Mouse (Mus musculus): ENCODE data around the gene AU022252. TPM values are rescaled to one million over a fixed set of nuclear protein-coding genes. Genes with fewer than 3 reads are reported as not detected.

AU022252 gene
- total and polyA plus RNA-seq, 2 experiments, result 16.6 to 23.6 TPM

DNA sequence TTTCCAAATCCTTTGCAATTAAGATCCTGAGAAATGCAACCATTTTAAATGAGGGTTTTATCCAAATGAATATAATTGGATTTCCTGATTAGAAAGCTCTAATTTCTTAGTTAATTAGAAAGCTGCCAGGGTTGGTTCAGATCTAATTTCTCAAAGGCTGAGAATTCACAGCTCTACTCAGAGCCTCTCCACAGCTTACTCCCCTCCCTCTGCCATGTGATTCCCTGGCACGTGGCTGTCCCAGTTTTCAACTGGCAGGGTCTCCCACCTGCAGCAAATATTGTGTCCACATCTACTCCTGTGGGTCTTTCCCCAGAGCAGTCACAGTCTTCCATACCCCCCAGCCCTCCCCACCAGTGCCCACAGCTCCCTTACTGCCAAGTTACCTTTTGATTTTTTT, 49.0 kb downstream of the AU022252 start:
- TF ChIP-seq CTCF (IDR thresholded peaks at IDR 0.05; ENCODE audit: low read depth, low read length), result no peak
- no peak for TF ChIP-seq POLR2A (IDR thresholded peaks at IDR 0.05; ENCODE audit: extremely low read depth, insufficient read depth, low read length)
- no peak for DNase-seq (ENCODE audit: extremely low read depth, low read depth, low spot score)
- no peaks in the 10 kb centered on the region for H3K36me3 ChIP-seq (ENCODE audit: control insufficient read depth, insufficient read depth, low read length)
- H3K27ac ChIP-seq (replicated peaks; ENCODE audit: insufficient read depth, low read depth, low read length), result no peak overlapping the region
- 0 out of 2 replicates have a peak, but pooled peaks cover 4% of the 10 kb centered on the region for H3K27me3 ChIP-seq (ENCODE audit: control insufficient read depth, insufficient read depth, low read length)
- 43% methylated on average over 1 of the region's 1 CpGs for WGBS
- no peaks in the 10 kb centered on the region for H3K4me1 ChIP-seq (ENCODE audit: control insufficient read depth, insufficient read depth, low read length)
- H3K9ac ChIP-seq (ENCODE audit: low read depth, low read length), result no peak overlapping the region
- no peaks in the 10 kb centered on the region for H3K79me2 ChIP-seq (ENCODE audit: control insufficient read depth, insufficient read depth, low read length)
- H3K4me3 ChIP-seq (ENCODE audit: insufficient read depth, low read depth, low read length), result no peak overlapping the region

DNA sequence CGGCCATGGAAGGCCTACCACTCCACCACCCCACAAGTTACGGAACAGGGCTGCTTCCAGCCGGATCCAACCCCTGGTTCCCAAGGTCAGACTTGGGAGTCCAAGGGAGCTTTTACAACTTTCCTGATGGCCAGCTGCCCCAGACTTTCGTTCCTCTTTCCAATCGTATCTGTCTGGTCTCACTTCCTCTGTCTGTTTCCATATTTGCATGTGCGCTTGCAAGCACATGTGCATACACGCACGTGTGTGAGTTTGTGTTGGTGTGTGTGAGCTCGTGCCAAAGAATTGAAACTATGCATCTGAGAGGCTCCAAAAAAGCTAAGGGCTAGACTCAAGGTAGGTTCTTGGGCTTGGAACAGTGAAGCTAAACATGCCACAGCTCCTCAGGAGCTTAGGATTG, 51.1 kb downstream of the AU022252 start:
- Histone ChIP-seq H3K4me1 (ENCODE audit: control insufficient read depth, insufficient read depth, low read length) (peaks cover 3% of the 10 kb centered on the region; the same call in 1 of the 2 replicates), H3K9ac (ENCODE audit: low read depth, low read length) (no peak overlapping the region), H3K27ac (replicated peaks; ENCODE audit: insufficient read depth, low read depth, low read length) (no peak overlapping the region), H3K4me3 (ENCODE audit: insufficient read depth, low read depth, low read length) (no peak overlapping the region), H3K36me3 (ENCODE audit: control insufficient read depth, insufficient read depth, low read length) (no peaks in the 10 kb centered on the region), H3K27me3 (ENCODE audit: control insufficient read depth, insufficient read depth, low read length) (no peaks in the 10 kb centered on the region), H3K79me2 (ENCODE audit: control insufficient read depth, insufficient read depth, low read length) (no peaks in the 10 kb centered on the region)
- WGBS, result 77% methylated on average over 9 of the region's 9 CpGs
- TF ChIP-seq CTCF (IDR thresholded peaks at IDR 0.05; ENCODE audit: low read depth, low read length) (no peak), POLR2A (IDR thresholded peaks at IDR 0.05; ENCODE audit: extremely low read depth, insufficient read depth, low read length) (no peak)
- DNase-seq (ENCODE audit: extremely low read depth, low read depth, low spot score), result peak; percentile 23

DNA sequence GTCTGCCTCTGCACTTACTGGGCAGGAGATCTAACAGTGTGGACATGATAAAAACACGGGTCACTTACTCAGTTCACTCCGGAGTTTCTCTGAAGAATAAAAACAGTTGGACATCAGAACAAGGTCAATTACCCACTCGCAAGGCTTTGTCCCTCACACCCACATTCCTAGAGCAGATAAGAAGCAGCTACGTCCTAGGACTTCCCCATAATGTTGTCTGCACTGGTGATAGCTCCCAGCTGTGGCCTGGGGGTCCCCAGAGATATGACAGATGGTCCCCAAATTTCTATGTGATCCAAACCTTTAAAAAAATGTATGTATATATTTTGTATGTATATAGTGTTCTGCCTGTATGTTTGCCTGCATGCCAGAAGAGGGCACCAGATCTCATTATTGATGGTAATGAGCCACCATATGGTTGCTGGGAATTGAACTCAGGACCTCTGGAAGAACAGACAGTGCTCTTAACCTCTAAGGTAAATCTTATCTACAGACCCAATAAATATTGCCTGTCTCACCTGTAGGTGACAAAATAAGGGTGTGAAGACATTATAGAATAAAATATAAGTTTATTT, 52.3 kb downstream of the AU022252 start:
- peaks cover 3% of the 10 kb centered on the region; the same call in 1 of the 2 replicates for H3K4me1 ChIP-seq (ENCODE audit: control insufficient read depth, insufficient read depth, low read length)

DNA sequence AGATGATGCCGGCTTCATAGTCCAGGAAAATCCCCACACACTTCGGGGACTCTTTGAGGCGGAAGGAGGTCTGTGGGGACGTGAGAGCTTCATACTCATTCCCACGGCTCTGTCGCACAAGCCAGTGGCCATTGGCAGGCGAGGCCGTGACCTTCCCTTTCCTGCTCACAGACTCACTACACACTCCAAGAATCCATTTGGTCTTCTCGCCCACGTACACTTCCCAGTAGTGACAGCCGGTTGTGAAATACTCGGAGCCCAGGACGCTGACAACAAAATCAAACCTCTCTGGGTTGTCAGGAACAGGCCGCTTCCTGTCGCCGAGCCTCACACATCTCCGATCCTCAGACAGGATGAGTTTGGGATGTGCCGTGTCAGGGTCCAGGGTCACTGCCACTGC, 54.2 kb downstream of the AU022252 start:
- Histone ChIP-seq H3K4me3 (ENCODE audit: insufficient read depth, low read depth, low read length) (no peak overlapping the region), H3K9ac (ENCODE audit: low read depth, low read length) (no peak overlapping the region), H3K36me3 (ENCODE audit: control insufficient read depth, insufficient read depth, low read length) (no peaks in the 10 kb centered on the region), H3K4me1 (ENCODE audit: control insufficient read depth, insufficient read depth, low read length) (peaks cover 3% of the 10 kb centered on the region; the same call in 1 of the 2 replicates), H3K27me3 (ENCODE audit: control insufficient read depth, insufficient read depth, low read length) (no peaks in the 10 kb centered on the region), H3K27ac (replicated peaks; ENCODE audit: insufficient read depth, low read depth, low read length) (no peak overlapping the region), H3K79me2 (ENCODE audit: control insufficient read depth, insufficient read depth, low read length) (no peaks in the 10 kb centered on the region)
- no peak for DNase-seq (ENCODE audit: extremely low read depth, low read depth, low spot score)
- TF ChIP-seq CTCF (IDR thresholded peaks at IDR 0.05; ENCODE audit: low read depth, low read length) (no peak), POLR2A (IDR thresholded peaks at IDR 0.05; ENCODE audit: extremely low read depth, insufficient read depth, low read length) (no peak)
- WGBS, result 42% methylated on average over 18 of the region's 18 CpGs

More for the DNA sequence above, 52.3 kb downstream of the AU022252 start:
- DNase-seq (ENCODE audit: extremely low read depth, low read depth, low spot score), result no peak
- H3K79me2 ChIP-seq (ENCODE audit: control insufficient read depth, insufficient read depth, low read length), result no peaks in the 10 kb centered on the region
- H3K27ac ChIP-seq (replicated peaks; ENCODE audit: insufficient read depth, low read depth, low read length), result no peak overlapping the region
- TF ChIP-seq CTCF (IDR thresholded peaks at IDR 0.05; ENCODE audit: low read depth, low read length) (no peak), POLR2A (IDR thresholded peaks at IDR 0.05; ENCODE audit: extremely low read depth, insufficient read depth, low read length) (no peak)
- H3K4me3 ChIP-seq (ENCODE audit: insufficient read depth, low read depth, low read length), result no peak overlapping the region
- H3K36me3 ChIP-seq (ENCODE audit: control insufficient read depth, insufficient read depth, low read length), result no peaks in the 10 kb centered on the region
- no peak overlapping the region for H3K9ac ChIP-seq (ENCODE audit: low read depth, low read length)
- no peaks in the 10 kb centered on the region for H3K27me3 ChIP-seq (ENCODE audit: control insufficient read depth, insufficient read depth, low read length)
- WGBS, result 64% methylated on average over 4 of the region's 4 CpGs

DNA sequence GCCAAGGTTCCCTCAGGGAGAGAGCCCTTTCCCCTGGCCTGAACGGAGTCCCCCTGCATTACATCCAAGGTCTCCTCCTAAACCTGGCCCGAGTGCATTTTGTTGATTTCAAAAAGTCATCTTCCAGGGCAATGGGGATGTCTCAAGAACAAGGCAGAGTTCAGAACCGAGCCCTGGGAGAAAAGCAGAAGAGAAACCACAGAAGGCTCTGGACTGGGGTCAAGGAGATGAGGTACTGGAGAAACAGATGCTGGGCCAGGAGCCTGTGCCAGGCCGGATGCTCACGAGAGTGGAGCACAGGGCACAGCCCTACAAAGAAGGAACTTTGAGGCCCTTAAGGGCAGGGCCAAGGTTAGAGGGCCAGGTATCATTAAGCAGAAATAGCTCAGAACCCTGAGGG, 54.8 kb downstream of the AU022252 start:
- Histone ChIP-seq H3K36me3 (ENCODE audit: control insufficient read depth, insufficient read depth, low read length) (no peaks in the 10 kb centered on the region), H3K27me3 (ENCODE audit: control insufficient read depth, insufficient read depth, low read length) (no peaks in the 10 kb centered on the region), H3K79me2 (ENCODE audit: control insufficient read depth, insufficient read depth, low read length) (no peaks in the 10 kb centered on the region), H3K9ac (ENCODE audit: low read depth, low read length) (no peak overlapping the region), H3K27ac (replicated peaks; ENCODE audit: insufficient read depth, low read depth, low read length) (no peak overlapping the region), H3K4me1 (ENCODE audit: control insufficient read depth, insufficient read depth, low read length) (peaks cover 9% of the 10 kb centered on the region), H3K4me3 (ENCODE audit: insufficient read depth, low read depth, low read length) (no peak overlapping the region)
- TF ChIP-seq POLR2A (IDR thresholded peaks at IDR 0.05; ENCODE audit: extremely low read depth, insufficient read depth, low read length) (no peak), CTCF (IDR thresholded peaks at IDR 0.05; ENCODE audit: low read depth, low read length) (no peak)
- peak; percentile 18 for DNase-seq (ENCODE audit: extremely low read depth, low read depth, low spot score)
- WGBS, result 69% methylated on average over 5 of the region's 5 CpGs

DNA sequence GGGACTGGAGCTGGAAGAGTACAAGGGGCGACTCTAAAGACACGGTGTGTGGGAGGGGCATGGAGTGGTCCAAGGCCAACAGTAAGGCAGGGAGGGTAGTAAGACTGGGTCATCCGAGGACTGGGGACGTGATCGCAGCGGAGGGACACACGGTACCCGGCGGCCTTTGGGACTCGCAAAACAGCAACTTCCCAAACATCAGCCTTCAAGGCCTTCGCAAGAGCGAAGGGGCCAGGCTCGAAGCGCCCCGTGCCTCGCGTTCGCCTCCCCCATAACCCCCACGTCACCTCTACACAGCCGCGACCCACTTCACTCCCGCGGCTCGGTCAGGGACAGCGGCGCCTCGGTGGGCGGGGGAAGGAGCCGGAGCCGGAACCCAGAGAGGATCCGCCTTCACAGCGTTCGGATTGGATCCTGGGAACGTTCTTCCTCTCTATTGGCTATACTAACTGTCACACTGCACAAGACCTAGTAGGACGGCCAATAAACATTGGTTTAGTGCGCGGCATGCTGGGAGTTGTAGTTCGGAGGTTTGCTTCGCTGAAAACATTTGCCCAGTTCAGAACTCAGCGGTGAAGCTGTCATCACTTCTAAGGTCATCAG, 58.6 kb downstream of the AU022252 start, which contains the start of gene Zfp691:
Gene Zfp691, minus strand, starts transcription at position 345 of the 603 bp plus-strand sequence.
- Histone ChIP-seq H3K4me1 (ENCODE audit: control insufficient read depth, insufficient read depth, low read length) (peaks cover 10% of the 10 kb centered on the region), H3K27ac (replicated peaks; ENCODE audit: insufficient read depth, low read depth, low read length) (peak within 1 kb of the TSS; percentile 57), H3K27me3 (ENCODE audit: control insufficient read depth, insufficient read depth, low read length) (no peaks in the 10 kb centered on the region), H3K79me2 (ENCODE audit: control insufficient read depth, insufficient read depth, low read length) (no peaks in the 10 kb centered on the region), H3K4me3 (ENCODE audit: insufficient read depth, low read depth, low read length) (peak within 1 kb of the TSS; percentile 73), H3K9ac (ENCODE audit: low read depth, low read length) (peak within 1 kb of the TSS; percentile 85), H3K36me3 (ENCODE audit: control insufficient read depth, insufficient read depth, low read length) (no peaks in the 10 kb centered on the region; the same call in 1 of the 2 replicates)
- WGBS, result 1% methylated on average over 40 of the region's 40 CpGs
- TF ChIP-seq POLR2A (IDR thresholded peaks at IDR 0.05; ENCODE audit: extremely low read depth, insufficient read depth, low read length) (peak; percentile 82; the same call in 1 of the 2 replicates), CTCF (IDR thresholded peaks at IDR 0.05; ENCODE audit: low read depth, low read length) (no peak)
- peak; percentile 98 for DNase-seq (ENCODE audit: extremely low read depth, low read depth, low spot score)
